Mouse (Mus musculus): ENCODE data around the gene Spon1.

DNA sequence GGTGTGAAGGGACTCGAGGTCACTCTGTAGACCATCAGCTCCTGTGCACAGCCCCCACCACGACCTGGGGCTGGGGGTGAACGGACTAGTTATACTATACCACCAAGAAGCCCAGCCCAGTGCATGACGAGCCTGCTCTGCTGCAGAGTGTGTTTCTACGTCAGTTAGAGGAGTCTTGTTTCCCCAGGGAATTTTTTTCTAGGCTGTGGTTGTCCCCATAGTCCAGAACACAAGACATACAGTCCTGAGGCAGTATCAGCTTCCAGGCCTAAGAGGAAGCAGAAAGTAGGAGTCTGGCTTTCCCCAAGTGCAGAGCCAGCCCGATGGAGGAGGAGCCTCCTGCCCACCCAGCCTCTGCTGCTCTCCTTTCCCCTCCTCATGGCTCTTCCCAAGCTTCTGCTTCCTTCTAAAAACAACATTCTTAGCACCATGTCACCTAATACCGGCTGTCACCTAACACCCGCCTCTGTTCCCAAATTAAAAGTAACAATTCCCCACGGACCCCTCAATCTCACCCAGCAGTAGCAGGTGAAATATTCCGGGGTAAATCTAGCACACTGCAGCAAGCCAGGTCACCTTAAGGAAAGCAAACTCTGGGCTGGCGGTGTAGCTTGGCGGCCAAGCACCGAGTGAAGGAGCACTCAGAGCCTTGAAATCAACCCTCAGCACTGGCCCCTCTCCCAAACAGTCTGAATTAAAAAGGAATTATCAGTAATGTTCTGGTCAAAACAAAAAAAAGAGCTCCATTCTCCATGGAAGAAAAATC is 306.2 kb downstream of the Spon1 start:
- no peak for TF ChIP-seq CTCF (IDR thresholded peaks at IDR 0.05; ENCODE audit: low read depth)
- no peak for TF ChIP-seq EP300 (IDR thresholded peaks at IDR 0.05; ENCODE audit: low read depth)
